Mouse (Mus musculus) CH12.LX (cell line): ENCODE measurements at regions not wholly inside any gene's neighbourhood (a gene's known extent, or its start where the extent isn't known, plus 50 kb on each side); places are given as distances from the start of the nearest gene placed in this dataset.
A peak's percentile ranks its signal among the peaks of the same experiment; 100 is the strongest.

Experiments
- DNase-seq: peaks from one replicate; pipeline ENCODE4 v3.0.0-alpha.2; 2013; ENCODE audit errors: extremely low read depth
- H3K27ac ChIP-seq: 2 replicates; pipeline ENCODE4 v1.5.1; 2012; ENCODE audit warnings: low read depth, mild to moderate bottlenecking, control low read depth, moderate library complexity; ENCODE audit not compliant: insufficient read depth
- H3K27me3 ChIP-seq: replicated peaks from 2 replicates; pipeline ENCODE3; 2012; ENCODE audit warnings: inconsistent platforms
- H3K36me3 ChIP-seq, 2 experiments: replicated peaks in 1 of 2; 2 replicates each; pipeline versions ENCODE3 to v1.6.1; 2012; ENCODE audit warnings: inconsistent platforms in 1 of 2, low read length in 1 of 2, mild to moderate bottlenecking in 1 of 2, mixed read lengths in 1 of 2, moderate library complexity in 1 of 2; ENCODE audit not compliant: control insufficient read depth in 1 of 2, insufficient read depth in 1 of 2
- H3K4me1 ChIP-seq, 2 experiments: 2 replicates each; pipeline ENCODE4 v1.6.1; 2012; ENCODE audit warnings: inconsistent platforms in 1 of 2, moderate library complexity in 1 of 2; ENCODE audit not compliant: insufficient read depth in 2 of 2, control insufficient read depth in 1 of 2
- H3K4me2 ChIP-seq: 2 replicates; pipeline ENCODE4 v1.6.1; 2012; ENCODE audit warnings: low read depth, mild to moderate bottlenecking, control low read depth; ENCODE audit not compliant: poor library complexity, insufficient read depth, severe bottlenecking
- H3K4me3 ChIP-seq, 3 experiments: fragments of 150-350 bp in 1 of 3; sonication (generic) in 1 of 3; replicated peaks in 1 of 3; 2 replicates each; pipeline versions ENCODE3 to v1.5.1; 2011 to 2012; ENCODE audit warnings: low read depth in 2 of 3, low read length in 2 of 3, mild to moderate bottlenecking in 2 of 3, moderate library complexity in 2 of 3, control low read depth in 1 of 3, improper control_type of control experiment in 1 of 3, inconsistent platforms in 1 of 3, mixed read lengths in 1 of 3; ENCODE audit not compliant: poor library complexity in 1 of 3
- H3K79me2 ChIP-seq: replicated peaks from 2 replicates; pipeline ENCODE4 v1.6.1; 2012; ENCODE audit warnings: mild to moderate bottlenecking, moderate library complexity; ENCODE audit not compliant: control insufficient read depth, poor library complexity, insufficient read depth, severe bottlenecking; ENCODE audit errors: extremely low read depth
- H3K9ac ChIP-seq: 2 replicates; pipeline ENCODE4 v1.6.1; 2012; ENCODE audit warnings: low read depth, mild to moderate bottlenecking, control low read depth, moderate library complexity; ENCODE audit not compliant: insufficient read depth
- H3K9me3 ChIP-seq: replicated peaks from 2 replicates; pipeline ENCODE3; 2012; ENCODE audit warnings: low read length, inconsistent platforms, mixed read lengths
- BHLHE40 ChIP-seq: IDR thresholded peaks from 2 replicates; pipeline ENCODE4 v1.6.1; 2011; ENCODE audit warnings: mild to moderate bottlenecking, low read depth, low read length, improper control_type of control experiment
- EP300 ChIP-seq: IDR thresholded peaks from 2 replicates; pipeline ENCODE4 v1.6.1; 2011; ENCODE audit warnings: low read length, improper control_type of control experiment
- ETS1 ChIP-seq: conservative IDR thresholded peaks from 2 replicates; pipeline ENCODE4 v1.6.1; 2012; ENCODE audit warnings: low read depth, mild to moderate bottlenecking, inconsistent platforms, low read length, improper control_type of control experiment, moderate library complexity
- GABPA ChIP-seq: IDR thresholded peaks from 2 replicates; pipeline ENCODE4 v1.6.1; 2012; ENCODE audit warnings: low read depth, low read length, improper control_type of control experiment, inconsistent platforms; ENCODE audit not compliant: insufficient replicate concordance
- IRF4 ChIP-seq: IDR thresholded peaks from 2 replicates; pipeline ENCODE4 v1.6.1; 2014; ENCODE audit warnings: low read depth, mild to moderate bottlenecking, inconsistent platforms, low read length, improper control_type of control experiment
- JUN ChIP-seq: IDR thresholded peaks from 2 replicates; pipeline ENCODE4 v1.6.1; 2011; ENCODE audit warnings: low read depth, mild to moderate bottlenecking, low read length, improper control_type of control experiment, moderate library complexity; ENCODE audit not compliant: insufficient read depth
- JUND ChIP-seq: conservative IDR thresholded peaks from 2 replicates; pipeline ENCODE4 v1.6.1; 2011; ENCODE audit warnings: low read depth, low read length, improper control_type of control experiment
- MEF2A ChIP-seq: IDR thresholded peaks from 2 replicates; pipeline ENCODE4 v1.6.1; 2014; ENCODE audit warnings: low read depth, mild to moderate bottlenecking, inconsistent platforms, low read length, improper control_type of control experiment, borderline replicate concordance
- MXI1 ChIP-seq: IDR thresholded peaks from 2 replicates; pipeline ENCODE4 v1.6.1; 2011; ENCODE audit warnings: mild to moderate bottlenecking, low read depth, low read length, improper control_type of control experiment
- NELFE ChIP-seq: IDR thresholded peaks from 2 replicates; pipeline ENCODE4 v1.6.1; 2011; ENCODE audit warnings: low read depth, low read length, improper control_type of control experiment
- POLR2A ChIP-seq: IDR thresholded peaks from 2 replicates; pipeline ENCODE4 v1.6.1; 2011; ENCODE audit warnings: low read depth, mild to moderate bottlenecking, improper control_type of control experiment, low read length
- SIN3A ChIP-seq: IDR thresholded peaks from 2 replicates; pipeline ENCODE4 v1.6.1; 2012; ENCODE audit warnings: low read length, improper control_type of control experiment, inconsistent platforms
- TCF12 ChIP-seq: IDR thresholded peaks from 2 replicates; pipeline ENCODE4 v1.6.1; 2014; ENCODE audit warnings: low read depth, mild to moderate bottlenecking, inconsistent platforms, low read length, improper control_type of control experiment
- UBTF ChIP-seq: IDR thresholded peaks from 2 replicates; pipeline ENCODE4 v1.6.1; 2012; ENCODE audit warnings: low read depth, mild to moderate bottlenecking, inconsistent platforms, low read length, improper control_type of control experiment, moderate library complexity
- USF1 ChIP-seq: IDR thresholded peaks from 2 replicates; pipeline ENCODE4 v1.6.1; 2014; ENCODE audit warnings: low read depth, mild to moderate bottlenecking, inconsistent platforms, low read length, improper control_type of control experiment
- USF2 ChIP-seq: conservative IDR thresholded peaks from 2 replicates; pipeline ENCODE4 v1.6.1; 2011; ENCODE audit warnings: low read depth, low read length, improper control_type of control experiment
- ZKSCAN1 ChIP-seq: IDR thresholded peaks from 2 replicates; pipeline ENCODE4 v1.6.1; 2012; ENCODE audit warnings: low read depth, inconsistent platforms, low read length, improper control_type of control experiment, borderline replicate concordance
- ZMIZ1 ChIP-seq: IDR thresholded peaks from 2 replicates; pipeline ENCODE4 v1.6.1; 2012; ENCODE audit warnings: low read depth, mild to moderate bottlenecking, inconsistent platforms, low read length, improper control_type of control experiment
- dilution Hi-C: fragments of 300-500 bp; cut with MboI; formaldehyde crosslinking; loops from 2 replicates; pipeline ENCODE4 v1.14.3; 2020; ENCODE audit warnings: low sequenced_read_pairs; ENCODE audit not compliant: extremely low pct_unique_long_range_greater_than_20kb, extremely low pct_ligation_motif_present
- in situ Hi-C: fragments of 300-500 bp; cut with MboI; formaldehyde crosslinking; loops from 3 replicates; pipeline ENCODE4 v1.14.3; 2019; ENCODE audit warnings: low sequenced_read_pairs, low pct_ligation_motif_present, low pct_unique_long_range_greater_than_20kb, mixed read lengths

DNA sequence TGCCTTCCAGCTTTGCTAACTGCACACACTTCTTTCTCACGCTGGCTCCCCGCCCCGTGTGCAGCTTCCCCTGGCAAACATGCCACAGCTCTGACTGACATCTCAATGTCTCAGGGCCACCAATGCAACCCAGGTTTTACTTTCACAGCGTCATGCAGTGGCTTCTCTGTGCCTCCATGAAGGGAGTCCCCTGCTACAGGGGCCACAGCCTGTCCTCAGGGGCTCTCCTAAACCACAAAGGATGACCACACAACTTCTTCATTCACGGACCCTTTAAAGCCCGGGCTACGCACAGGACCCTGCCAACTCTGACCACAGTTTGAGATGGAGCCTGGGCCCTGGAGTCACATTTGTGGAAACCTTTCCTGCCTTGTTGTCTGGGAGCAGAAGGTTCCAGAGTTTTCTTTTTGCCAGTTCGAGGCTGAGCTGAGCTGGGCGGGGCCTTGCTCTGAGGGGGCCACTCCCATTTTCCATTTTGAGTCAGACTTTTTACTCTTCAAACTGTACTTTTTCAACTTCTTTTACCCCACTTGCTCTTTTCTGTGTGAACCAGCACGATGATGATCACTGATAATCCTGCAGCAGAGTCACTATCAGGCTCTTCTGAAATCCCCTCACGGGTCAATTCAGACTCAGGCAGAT is 73.7 kb upstream of the 1700021F07Rik start:
- dilution Hi-C loops: no loop called here
- Histone ChIP-seq H3K27me3 (no peaks in the 10 kb centered on the region), H3K27ac (no peak overlapping the region), H3K9me3 (peaks cover 15% of the 10 kb centered on the region), H3K79me2 (no peaks in the 10 kb centered on the region), H3K4me3 (no peak overlapping the region), H3K4me2 (peak overlapping the region; percentile 8; the same call in 1 of the 2 replicates), H3K9ac (no peak overlapping the region), H3K36me3 (no peaks in the 10 kb centered on the region), H3K4me1 (peaks cover 17 to 41% of the 10 kb centered on the region in 2 experiments)
- in situ Hi-C loops: no loop called here
- DNase-seq: peak; percentile 47
- TF ChIP-seq MEF2A: peak; percentile 43
- peak; percentile 65; the same call in 1 of the 2 replicates for TF ChIP-seq ETS1
- TF ChIP-seq EP300: peak; percentile 52; the same call in 1 of the 2 replicates
- TF ChIP-seq MXI1: 0 out of 2 replicates have a peak, but pooled peaks have one; percentile 18
- TF ChIP-seq POLR2A: no peak
- TF ChIP-seq IRF4: peak; percentile 97
- TF ChIP-seq JUN: peak; percentile 43
- no peak for TF ChIP-seq SIN3A
- TF ChIP-seq JUND: peak; percentile 88
- 0 out of 2 replicates have a peak, but pooled peaks have one; percentile 12 for TF ChIP-seq BHLHE40

DNA sequence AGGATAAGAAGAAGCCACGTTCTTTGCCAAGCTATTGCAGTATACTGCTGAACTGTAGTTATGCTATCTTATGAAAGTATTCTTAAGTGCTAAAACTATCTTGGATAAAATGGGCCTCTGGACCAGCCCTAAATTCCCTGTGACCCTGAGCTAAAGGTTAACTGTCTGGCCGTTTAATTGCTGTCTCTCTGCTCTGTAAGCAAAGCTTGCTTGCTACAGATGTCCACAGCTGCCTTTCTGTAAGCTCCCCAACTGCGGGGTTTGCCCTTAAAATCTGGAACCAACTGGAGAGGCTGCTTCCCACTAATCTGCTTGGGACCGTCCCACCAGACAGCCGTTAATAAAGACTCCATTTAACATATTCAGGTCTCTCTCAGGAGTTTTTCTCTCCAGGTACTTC is 73.2 kb upstream of the 1700021F07Rik start:
- Histone ChIP-seq H3K9me3 (peaks cover 15% of the 10 kb centered on the region), H3K27ac (no peak overlapping the region), H3K9ac (no peak overlapping the region), H3K4me2 (0 out of 2 replicates have a peak overlapping the region, but pooled peaks have one; percentile 8), H3K27me3 (no peaks in the 10 kb centered on the region), H3K79me2 (no peaks in the 10 kb centered on the region), H3K4me1 (peaks cover 17 to 43% of the 10 kb centered on the region in 2 experiments), H3K4me3 (no peak overlapping the region), H3K36me3 (no peaks in the 10 kb centered on the region)
- dilution Hi-C loops: no loop called here
- no peak for TF ChIP-seq USF2
- no peak for TF ChIP-seq USF1
- TF ChIP-seq JUND: no peak
- TF ChIP-seq TCF12: 0 out of 2 replicates have a peak, but pooled peaks have one; percentile 17
- no peak for TF ChIP-seq ZMIZ1
- TF ChIP-seq NELFE: no peak
- no peak for TF ChIP-seq ZKSCAN1
- TF ChIP-seq UBTF: no peak
- no peak for TF ChIP-seq GABPA
- DNase-seq: no peak
- in situ Hi-C loops: no loop called here
